Mouse (Mus musculus) WW6 (cell line): ENCODE results near the gene Hnrnpll.
"Not testable (repeated sequence)": the region's sequence is repeated elsewhere in the genome, so short reads cannot be mapped to it uniquely, and the experiment has no call there.

Experiments
- DNase-seq: peaks from one replicate; pipeline ENCODE4 v3.0.0-alpha.2; 2013; ENCODE audit warnings: low read depth, low spot score

The Hnrnpll gene

GRCm38 (mm10) chr17:80059731-80060130, 2.4 kb downstream of the Hnrnpll start:
- DNase-seq: no peak

DNA sequence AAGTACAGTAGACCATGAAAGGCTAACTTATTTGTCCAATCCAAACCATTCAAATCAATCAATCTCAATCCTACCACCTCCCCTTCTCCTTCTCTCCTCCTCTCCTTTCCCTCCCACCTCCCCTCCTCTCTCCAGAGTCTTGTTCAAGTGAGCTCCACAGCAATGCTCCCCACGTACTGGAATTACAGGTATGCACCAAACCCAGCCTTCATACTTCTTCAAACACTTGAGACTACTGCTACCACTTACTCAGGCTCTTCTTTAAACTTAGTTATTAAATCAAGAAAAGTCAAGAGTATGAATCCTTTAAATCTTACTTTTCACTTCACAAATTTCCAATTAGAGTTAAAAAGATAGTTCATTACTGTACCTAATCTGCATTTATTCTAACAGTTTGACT, 3.6 kb downstream of the Hnrnpll start:
- no peak for DNase-seq

DNA sequence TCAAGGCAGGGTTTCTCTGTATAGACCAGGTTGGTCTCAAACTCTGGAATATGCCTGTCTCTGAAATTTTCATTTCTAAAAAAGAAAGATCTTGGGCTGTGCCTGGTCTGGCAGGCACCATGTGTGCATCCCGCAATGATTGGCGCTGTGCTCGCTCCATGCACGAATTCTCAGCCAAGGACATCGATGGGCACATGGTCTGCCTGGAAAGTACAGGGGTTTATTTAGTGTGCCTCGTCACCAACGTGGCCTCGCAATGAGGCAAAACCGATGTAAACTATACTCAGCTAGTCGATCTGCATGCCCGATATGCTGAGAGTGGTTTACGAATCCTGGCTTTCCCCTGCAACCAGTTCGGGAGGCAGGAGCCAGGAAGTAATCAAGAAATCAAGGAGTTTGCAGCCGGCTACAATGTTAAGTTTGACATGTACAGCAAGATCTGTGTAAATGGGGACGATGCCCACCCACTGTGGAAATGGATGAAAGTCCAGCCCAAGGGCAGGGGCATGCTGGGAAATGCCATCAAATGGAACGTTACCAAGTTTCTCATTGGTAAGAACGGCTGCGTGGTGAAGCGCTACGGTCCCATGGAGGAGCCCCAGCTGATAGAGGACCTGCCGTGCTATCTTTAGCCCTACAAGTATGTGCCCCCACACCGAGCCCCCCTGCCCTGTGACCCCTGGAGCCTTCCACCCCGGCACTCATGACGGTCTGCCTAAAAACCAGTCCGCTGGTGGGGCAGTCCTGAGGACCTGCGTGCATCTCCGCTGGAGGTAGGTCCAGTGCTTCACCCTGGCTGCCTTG, 8.0 kb downstream of the Hnrnpll start:
- DNase-seq: no peak

- DNase-seq: no peak
Measured at GRCm38 (mm10) chr17:80051682-80052081, 10.5 kb downstream of the Hnrnpll start.

- DNase-seq: not testable (repeated sequence)
Measured at GRCm38 (mm10) chr17:80049300-80049699, 12.8 kb downstream of the Hnrnpll start.

GRCm38 (mm10) chr17:80048230-80048629, 13.9 kb downstream of the Hnrnpll start:
- peak; percentile 29 for DNase-seq

DNA sequence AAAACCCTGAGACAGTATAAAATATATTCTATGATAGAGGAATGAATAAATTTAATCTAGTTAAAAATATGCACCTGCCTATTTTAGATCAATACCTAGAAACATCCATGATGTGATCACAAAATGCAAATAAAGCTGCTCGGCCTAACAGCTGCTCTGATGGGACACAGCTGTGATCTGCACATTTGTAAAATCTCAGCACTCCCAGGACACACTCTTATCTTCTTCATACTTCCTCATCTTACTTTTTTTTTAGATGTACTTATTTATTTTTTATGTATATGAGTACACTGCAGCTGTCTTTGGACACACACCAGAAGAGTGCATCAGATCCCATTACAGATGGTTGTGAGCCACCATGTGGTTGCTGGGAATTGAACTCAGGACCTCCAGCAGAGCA, 20.4 kb downstream of the Hnrnpll start:
- no peak for DNase-seq

DNA sequence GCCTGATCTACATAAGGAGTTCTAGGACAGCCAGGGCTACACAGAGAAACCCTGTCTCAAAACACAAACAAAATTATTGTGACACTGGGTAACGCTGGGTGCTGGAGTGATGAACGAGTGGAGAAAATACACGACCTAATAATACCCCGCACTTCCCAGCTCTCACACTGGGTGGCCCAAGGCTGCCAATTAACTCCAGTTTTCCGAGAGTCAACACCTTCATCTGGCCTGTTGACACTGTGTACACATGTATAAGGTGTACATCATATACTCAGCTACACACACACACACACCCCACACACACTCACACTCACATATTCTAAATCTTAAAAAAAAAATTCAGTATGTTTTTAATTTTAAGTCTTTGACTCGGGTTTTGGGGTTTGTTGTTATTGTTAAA, 33.5 kb downstream of the Hnrnpll start:
- no peak for DNase-seq

- DNase-seq: no peak
Measured at GRCm38 (mm10) chr17:80026189-80026936, 35.8 kb downstream of the Hnrnpll start.

DNA sequence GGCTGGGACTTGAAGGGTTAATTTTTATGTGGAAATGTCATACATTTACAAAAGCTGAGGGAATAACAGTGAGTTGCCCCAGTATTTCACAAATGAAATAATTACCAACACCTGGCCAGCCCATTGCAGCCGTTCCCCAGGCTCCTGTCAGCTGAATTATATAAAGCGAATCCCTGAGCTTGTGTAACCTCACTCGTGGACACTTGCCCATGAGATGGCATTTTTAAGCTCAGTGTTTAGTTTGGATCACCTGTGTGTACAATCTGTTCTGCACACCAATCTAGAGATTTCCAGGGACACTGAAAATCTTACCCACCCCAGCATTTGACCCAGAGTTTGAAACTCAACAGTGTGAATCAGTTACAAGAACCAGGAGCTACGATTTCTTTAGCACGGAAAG, 40.0 kb downstream of the Hnrnpll start:
- no peak for DNase-seq

- no peak for DNase-seq
Measured at GRCm38 (mm10) chr17:80020495-80020894, 41.6 kb downstream of the Hnrnpll start.

DNA sequence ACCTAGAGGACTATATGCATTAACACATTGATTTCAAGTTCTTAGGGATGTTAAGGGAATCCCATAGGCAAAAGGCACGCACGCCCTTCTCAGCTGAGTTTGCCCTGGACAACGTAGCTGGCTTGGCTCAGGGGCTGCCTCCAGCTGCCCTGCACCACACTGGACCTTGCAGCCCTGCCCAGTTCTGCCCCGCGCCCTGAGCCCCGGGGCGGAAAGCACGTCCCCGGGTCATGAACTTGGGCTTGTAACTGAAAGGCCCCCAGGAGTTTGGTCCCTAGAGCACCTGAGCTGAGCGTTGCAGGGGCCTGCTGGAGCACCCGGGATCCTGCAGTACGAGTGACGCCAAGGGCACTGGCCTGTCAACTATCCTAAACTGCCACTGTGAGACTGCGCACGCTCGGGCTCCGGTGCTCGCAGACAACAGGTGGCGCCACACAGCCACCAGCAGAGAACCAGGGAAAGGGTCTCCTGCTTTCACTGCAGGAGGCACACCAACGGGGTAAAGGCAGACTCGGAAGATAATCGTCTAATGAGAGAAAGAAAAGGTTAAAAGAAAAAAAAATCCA, 43.1 kb downstream of the Hnrnpll start:
- DNase-seq: peak; percentile 31

GRCm38 (mm10) chr17:80018239-80018975, 43.7 kb downstream of the Hnrnpll start:
- no peak for DNase-seq

DNA sequence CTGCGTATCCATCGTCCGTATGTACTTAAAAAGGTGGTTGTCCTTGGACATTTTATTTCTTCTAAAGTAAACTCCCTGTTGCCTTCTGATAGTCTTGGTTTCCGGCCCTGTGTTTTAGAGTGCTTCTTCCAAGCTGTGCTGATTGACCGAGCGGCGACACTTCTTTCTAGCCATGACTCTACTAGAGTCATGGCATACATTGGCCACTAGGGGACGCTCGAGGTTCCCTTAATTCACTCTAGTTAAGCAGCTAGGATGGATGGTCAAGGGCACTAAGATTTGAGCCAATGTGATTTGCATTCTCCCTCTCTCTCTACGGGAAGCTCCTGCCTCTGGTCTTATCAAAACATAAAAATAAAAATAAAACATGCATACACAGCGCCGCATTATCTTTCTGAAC, 44.7 kb downstream of the Hnrnpll start:
- DNase-seq: peak; percentile 63

GRCm38 (mm10) chr17:80016400-80016799, 45.7 kb downstream of the Hnrnpll start:
- DNase-seq: not testable (repeated sequence)

DNA sequence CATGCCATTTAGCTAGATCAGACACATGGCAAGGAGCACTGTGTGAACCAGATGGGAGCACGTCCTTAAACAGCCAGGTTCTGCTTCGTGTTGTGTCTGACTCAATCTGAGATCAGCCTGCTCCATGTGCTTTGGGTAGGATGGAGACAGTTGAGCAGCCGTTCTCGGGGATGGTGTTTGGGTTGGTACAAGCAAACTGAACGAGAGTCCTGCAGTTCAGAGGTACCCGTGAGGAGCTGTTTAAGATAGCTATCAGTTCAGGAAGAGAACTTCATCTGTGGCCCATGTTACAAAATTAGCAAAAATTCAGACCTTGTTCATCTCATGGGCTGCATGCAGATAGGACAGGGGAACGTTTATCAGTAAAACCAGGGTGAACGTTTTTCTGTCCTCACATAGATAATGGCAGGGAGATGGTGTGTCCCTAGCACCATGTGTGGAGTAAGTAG, 47.7 kb downstream of the Hnrnpll start:
- no peak for DNase-seq

DNA sequence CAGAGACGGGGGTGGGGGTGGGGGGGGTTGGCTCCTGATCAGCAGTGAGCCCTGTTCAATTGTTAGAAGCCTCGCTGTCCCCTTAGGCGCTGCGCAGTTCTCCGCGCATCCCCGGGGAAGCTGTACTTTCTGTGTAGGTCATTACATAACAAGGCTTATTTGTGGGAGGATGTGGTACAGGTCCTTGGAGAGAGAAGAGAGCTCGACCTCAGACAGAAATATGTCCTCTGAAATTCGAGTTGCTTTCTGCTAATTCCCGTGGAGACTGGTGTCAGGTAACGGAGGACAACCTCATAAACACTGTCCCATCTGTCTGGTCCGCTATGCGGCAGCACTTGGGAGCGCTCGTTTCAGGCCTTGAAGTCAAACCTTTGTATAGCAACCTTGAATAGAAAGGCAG, 52.2 kb downstream of the Hnrnpll start:
- DNase-seq: no peak

- no peak for DNase-seq
Measured at GRCm38 (mm10) chr17:80008847-80009246, 53.3 kb downstream of the Hnrnpll start.

- DNase-seq: no peak
Measured at GRCm38 (mm10) chr17:80004345-80005239, 57.5 kb downstream of the Hnrnpll start.

- not testable (repeated sequence) for DNase-seq
Measured at GRCm38 (mm10) chr17:80003851-80004250, 58.3 kb downstream of the Hnrnpll start.

GRCm38 (mm10) chr17:80002385-80002852, 59.7 kb downstream of the Hnrnpll start:
- no peak for DNase-seq
